Mouse (Mus musculus) limb, embryonic 12.5 days (tissue): ENCODE results near the gene Grip2. TPM values are rescaled to one million over a fixed set of nuclear protein-coding genes. Genes with fewer than 3 reads are reported as not detected.

ENCODE experiments used
- ATAC-seq: fragments of 200-750 bp; cut with Nextera tagmentation; 2 replicates; pipeline ENCODE4 v1.8.0; 2017; ENCODE audit warnings: low read depth, moderate TSS enrichment; ENCODE audit not compliant: insufficient number of reproducible peaks, insufficient read depth, low FRiP score, low TSS enrichment
- H3K27ac ChIP-seq: fragments of 300-500 bp; sonication (generic); 2 replicates; pipeline ENCODE4 v1.5.1; 2016; ENCODE audit warnings: mild to moderate bottlenecking, moderate library complexity
- H3K27me3 ChIP-seq: fragments of 300-500 bp; sonication (generic); 2 replicates; pipeline ENCODE4 v1.6.1; 2016; ENCODE audit warnings: mild to moderate bottlenecking, moderate library complexity
- H3K36me3 ChIP-seq: fragments of 300-500 bp; sonication (generic); 2 replicates; pipeline ENCODE4 v1.6.1; 2016; ENCODE audit warnings: mild to moderate bottlenecking, moderate library complexity
- H3K4me1 ChIP-seq: fragments of 300-500 bp; sonication (generic); replicated peaks from 2 replicates; pipeline ENCODE4 v1.6.1; 2016
- H3K4me2 ChIP-seq: fragments of 300-500 bp; sonication (generic); 2 replicates; pipeline ENCODE4 v1.6.1; 2016; ENCODE audit warnings: mild to moderate bottlenecking, moderate library complexity
- H3K4me3 ChIP-seq: fragments of 300-500 bp; sonication (generic); replicated peaks from 2 replicates; pipeline ENCODE4 v1.5.1; 2016; ENCODE audit warnings: mild to moderate bottlenecking
- H3K9ac ChIP-seq: fragments of 300-500 bp; sonication (generic); replicated peaks from 2 replicates; pipeline ENCODE4 v1.6.1; 2016; ENCODE audit warnings: mild to moderate bottlenecking, moderate library complexity
- H3K9me3 ChIP-seq: fragments of 300-500 bp; sonication (generic); 2 replicates; pipeline ENCODE4 v1.6.1; 2016; ENCODE audit warnings: mild to moderate bottlenecking, moderate library complexity
- WGBS: fragments of 180-500 bp; shearing (Covaris S2); methylation state at CpG from one replicate; pipeline ENCODE4 v1.1.7; 2016; 5-methylcytosine and 5-hydroxymethylcytosine counted together
- polyA plus RNA-seq: library from polyadenylated mRNA; unstranded; fragments of >200 nt; fragmentation: Nextera tagmentation; extraction: Ambion mirVana; gene quantifications from 2 replicates; pipeline ENCODE4 v1.2.1, GENCODE M21; 2016

The Grip2 gene
- polyA plus RNA-seq, 1 experiment from 2014 or later: 0.74 TPM

DNA sequence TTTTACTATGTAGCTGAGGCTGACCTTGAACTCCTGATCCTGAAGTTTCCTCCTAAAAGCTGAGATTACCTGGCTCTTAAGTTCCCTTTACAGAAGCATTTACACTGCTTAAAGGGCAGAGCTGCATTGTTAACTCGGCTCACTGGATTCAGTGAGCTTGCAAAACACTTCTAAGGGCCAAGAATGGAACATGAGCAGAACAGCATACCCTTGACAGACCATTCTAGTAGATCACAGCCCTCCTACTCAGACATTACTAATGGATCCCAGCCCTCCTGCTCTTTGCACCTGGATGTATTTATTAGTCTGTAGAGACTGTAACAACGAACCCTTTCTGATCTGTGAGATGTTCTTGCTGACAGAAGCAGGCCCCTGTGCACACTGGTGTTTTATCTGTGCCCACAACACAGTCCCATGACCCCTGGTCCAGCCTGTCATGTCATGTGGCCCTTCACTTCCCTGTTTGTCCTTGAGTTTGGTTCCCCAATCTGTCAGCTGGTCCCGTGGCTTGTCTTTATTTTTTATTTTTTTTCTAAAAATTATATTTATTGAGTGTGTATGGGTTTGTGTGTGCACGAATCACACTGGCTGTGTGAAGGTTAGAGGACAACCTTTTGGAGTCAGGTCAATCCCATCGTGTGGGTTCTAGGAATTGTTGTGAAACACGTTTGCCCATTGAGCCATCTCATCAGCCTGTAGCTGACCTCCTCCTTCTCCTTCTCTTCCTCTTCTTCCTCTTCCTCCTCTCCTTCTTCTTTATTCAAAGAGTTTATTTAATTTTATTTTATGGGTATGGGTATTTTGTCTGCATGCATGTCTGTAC, 110.9 kb downstream of the Grip2 start:
- ATAC-seq: no peak
- Histone ChIP-seq H3K36me3 (peaks cover 15% of the 10 kb centered on the region), H3K9ac (no peak overlapping the region), H3K27ac (no peak overlapping the region), H3K9me3 (no peaks in the 10 kb centered on the region), H3K4me1 (peaks cover 59% of the 10 kb centered on the region), H3K4me2 (no peak overlapping the region), H3K4me3 (no peak overlapping the region), H3K27me3 (no peaks in the 10 kb centered on the region)
- WGBS: 72% methylated on average over 6 of the region's 6 CpGs

DNA sequence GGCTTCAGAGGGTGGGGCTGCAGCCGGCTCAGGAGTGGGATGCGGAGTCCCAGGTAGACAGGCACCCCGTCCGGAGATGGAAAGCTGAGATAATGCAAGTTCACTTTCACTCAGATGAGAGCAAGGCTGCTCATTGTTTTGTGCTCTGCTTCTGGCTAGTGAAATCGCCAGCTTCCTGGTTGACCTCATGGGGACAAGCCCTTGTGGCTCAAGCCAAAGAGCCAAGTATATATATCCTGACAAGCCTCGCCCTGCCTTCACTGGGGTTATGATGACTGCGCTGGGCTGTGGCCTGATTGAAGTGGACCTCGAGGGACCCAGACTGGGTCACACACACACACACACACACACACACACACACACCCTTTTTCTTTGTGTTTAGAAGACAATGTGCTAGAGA, 112.0 kb downstream of the Grip2 start:
- ATAC-seq: no peak
- Histone ChIP-seq H3K36me3 (peaks cover 16% of the 10 kb centered on the region), H3K4me3 (no peak overlapping the region), H3K9ac (no peak overlapping the region), H3K4me1 (peaks cover 47% of the 10 kb centered on the region), H3K27ac (no peak overlapping the region), H3K9me3 (no peaks in the 10 kb centered on the region), H3K27me3 (no peaks in the 10 kb centered on the region), H3K4me2 (no peak overlapping the region)
- WGBS: 88% methylated on average over 8 of the region's 8 CpGs

DNA sequence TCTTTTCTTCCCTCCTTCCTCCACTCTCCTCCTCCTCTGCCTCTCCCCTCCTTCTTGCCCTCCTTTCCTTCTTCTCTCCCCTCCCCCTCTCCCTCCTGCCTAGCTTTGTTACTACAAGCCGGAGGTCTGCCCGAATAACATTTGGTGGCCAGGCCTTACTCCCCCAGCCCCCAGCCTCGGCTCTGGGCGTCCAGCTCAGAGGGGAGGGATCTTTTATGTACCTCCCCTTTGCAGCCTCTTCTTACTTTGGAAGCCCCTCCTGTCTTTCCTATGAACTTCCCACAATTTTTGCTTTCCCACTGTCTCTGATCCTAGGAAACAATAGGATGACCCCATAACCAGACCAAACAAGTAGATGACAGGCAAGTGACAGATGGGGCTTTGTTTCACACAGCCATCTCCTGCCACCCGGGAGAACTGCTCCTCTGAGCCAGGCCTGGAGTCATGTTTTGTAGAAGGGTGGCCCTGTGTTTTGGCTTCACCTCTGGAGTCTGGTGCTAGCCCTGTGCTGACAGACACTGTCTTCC, 113.6 kb downstream of the Grip2 start:
- Histone ChIP-seq H3K36me3 (peaks cover 22% of the 10 kb centered on the region), H3K4me2 (peak overlapping the region; percentile 26), H3K4me1 (peaks cover 31% of the 10 kb centered on the region), H3K27ac (peak overlapping the region; percentile 80), H3K4me3 (no peak overlapping the region), H3K9me3 (0 out of 2 replicates have a peak, but pooled peaks cover 5% of the 10 kb centered on the region), H3K27me3 (no peaks in the 10 kb centered on the region), H3K9ac (peak overlapping the region; percentile 31; the same call in 1 of the 2 replicates)
- ATAC-seq: no peak
- WGBS: 7% methylated on average over 5 of the region's 5 CpGs

DNA sequence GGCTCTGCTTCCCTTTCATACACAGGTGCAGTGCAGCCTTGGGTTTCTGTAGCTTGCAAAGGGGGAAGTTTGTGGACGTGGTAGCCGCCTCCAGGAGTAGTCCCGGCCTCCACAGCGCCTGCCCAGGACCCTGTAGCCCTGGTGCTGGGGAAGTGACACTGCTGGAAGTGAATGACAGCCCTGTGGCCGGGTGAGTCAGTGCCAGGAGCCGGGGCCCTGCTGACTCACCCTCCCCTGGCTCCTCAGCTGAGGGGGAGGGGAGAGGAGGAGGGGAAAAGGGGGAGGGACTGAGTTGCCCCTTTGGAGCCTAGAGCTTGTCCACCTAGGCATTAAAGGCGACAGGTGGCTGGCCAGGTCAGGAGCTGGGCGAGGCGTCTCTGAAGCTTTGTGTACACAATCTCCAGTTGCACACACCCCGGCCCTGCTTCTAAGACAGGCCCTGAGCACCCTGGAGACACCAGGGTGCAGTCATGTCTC, 114.2 kb downstream of the Grip2 start:
- Histone ChIP-seq H3K9me3 (0 out of 2 replicates have a peak, but pooled peaks cover 5% of the 10 kb centered on the region), H3K9ac (peak overlapping the region; percentile 31; the same call in 1 of the 2 replicates), H3K4me1 (peaks cover 31% of the 10 kb centered on the region), H3K4me3 (no peak overlapping the region), H3K27me3 (no peaks in the 10 kb centered on the region), H3K36me3 (peaks cover 24% of the 10 kb centered on the region), H3K27ac (peak overlapping the region; percentile 80), H3K4me2 (peak overlapping the region; percentile 26)
- 8% methylated on average over 10 of the region's 10 CpGs for WGBS
- ATAC-seq: 0 out of 2 replicates have a peak, but pooled peaks have one; percentile 27

DNA sequence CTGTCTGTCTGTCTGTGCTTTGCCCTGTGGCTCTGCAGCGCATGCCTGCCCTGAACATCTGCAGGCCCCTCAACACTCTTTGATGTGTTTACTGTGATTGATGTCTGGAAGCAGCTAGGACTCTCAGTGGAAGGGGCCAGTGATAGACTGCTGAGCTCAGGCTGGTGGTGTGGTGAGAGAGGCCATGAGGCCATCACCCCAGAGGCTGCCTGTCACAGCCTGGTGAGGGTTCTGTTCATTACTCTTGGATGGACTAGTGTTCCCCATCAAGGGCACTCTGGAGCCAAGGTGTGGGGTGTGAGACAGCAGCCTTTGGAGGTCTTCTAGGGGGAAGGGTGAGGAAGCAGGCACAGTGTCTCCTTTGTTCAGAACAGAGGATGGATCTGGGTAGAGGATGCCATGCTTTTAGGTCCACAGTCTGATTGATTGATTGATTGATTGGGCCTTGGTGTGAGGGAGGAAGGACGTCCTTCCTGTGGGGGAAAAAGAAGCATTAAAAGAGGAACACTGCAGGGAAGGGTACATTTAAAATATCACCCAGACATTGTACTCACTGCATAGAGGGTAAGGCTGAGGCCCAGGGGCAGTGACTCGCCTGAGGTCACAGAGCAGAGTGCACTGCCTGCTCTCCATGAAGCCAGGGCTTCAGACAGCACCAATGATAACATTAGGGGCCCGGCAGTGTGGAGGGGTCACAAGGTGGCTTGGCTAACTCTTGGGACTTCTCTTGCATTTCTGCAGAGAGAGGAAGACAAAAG, 114.8 kb downstream of the Grip2 start:
- WGBS: 25% methylated on average over 4 of the region's 4 CpGs
- Histone ChIP-seq H3K4me3 (no peak overlapping the region), H3K4me2 (peak overlapping the region; percentile 26; the same call in 1 of the 2 replicates), H3K36me3 (peaks cover 24% of the 10 kb centered on the region), H3K9me3 (0 out of 2 replicates have a peak, but pooled peaks cover 5% of the 10 kb centered on the region), H3K27me3 (no peaks in the 10 kb centered on the region), H3K27ac (peak overlapping the region; percentile 80), H3K4me1 (peaks cover 33% of the 10 kb centered on the region), H3K9ac (peak overlapping the region; percentile 31; the same call in 1 of the 2 replicates)
- no peak for ATAC-seq

Other genes starting within 250 kb of the Grip2 start
- gene Slc6a6, start 143.2 kb downstream of the Grip2 start, polyA plus RNA-seq: 45.4 and 47.1 TPM in 2 replicates
- 43.7 TPM in 2 replicates for gene Ccdc174, start 50.8 kb upstream of the Grip2 start, polyA plus RNA-seq
- gene 4930590J08Rik, start 75.6 kb upstream of the Grip2 start, polyA plus RNA-seq: 0.46 and 0.54 TPM in 2 replicates
- 5.8 and 7.0 TPM in 2 replicates for gene Fgd5, start 151.6 kb upstream of the Grip2 start, polyA plus RNA-seq